Mouse (Mus musculus): ENCODE data around the gene Spaca1. TPM values are rescaled to one million over a fixed set of nuclear protein-coding genes. Genes with fewer than 3 reads are reported as not detected.
"Not testable (repeated sequence)": the region's sequence is repeated elsewhere in the genome, so short reads cannot be mapped to it uniquely, and the experiment has no call there.

Spaca1 gene
- under 1 TPM; 0.26 to 0.30 TPM for total RNA-seq (2021)
- long read RNA-seq, experiment 1, partial matches to known transcripts, result 0 of 2 reads
- long read RNA-seq, experiment 1, other reads (novel, unspliced or antisense), result 1 of 2 reads
- long read RNA-seq, experiment 2, result 0 reads

- DNase-seq, result peak in 1 of 2 experiments; percentile 0
These were observed at the start of gene Spaca1 for GRCm38 (mm10) chr4:34049571-34050255. Gene Spaca1 (minus strand): TSS chr4:34050191.

- not testable (repeated sequence) for DNase-seq
These were observed 37.3 kb upstream of the Spaca1 start for GRCm38 (mm10) chr4:34087286-34087685.

GRCm38 (mm10) chr4:34081064-34081463 is 31.1 kb upstream of the Spaca1 start:
- DNase-seq, result no peak

- no peak for DNase-seq
These were observed 19.0 kb upstream of the Spaca1 start for GRCm38 (mm10) chr4:34069002-34069401.

- no peak for DNase-seq
These were observed 8.3 kb upstream of the Spaca1 start for GRCm38 (mm10) chr4:34058320-34058719.

GRCm38 (mm10) chr4:34026771-34027170 is 23.2 kb downstream of the Spaca1 start:
- peak in 1 of 2 experiments; percentile 39 for DNase-seq

- no peak for DNase-seq
These were observed 28.5 kb downstream of the Spaca1 start for GRCm38 (mm10) chr4:34021456-34021855.

- no peak for DNase-seq
These were observed 53.6 kb downstream of the Spaca1 start for GRCm38 (mm10) chr4:33996382-33996781.

GRCm38 (mm10) chr4:33992687-33993086 is 57.3 kb downstream of the Spaca1 start:
- no peak for DNase-seq

GRCm38 (mm10) chr4:33988466-33989089 is 61.4 kb downstream of the Spaca1 start:
- no peak for DNase-seq

Other genes with a start within 250 kb of the Spaca1 start
- gene Cnr1, start 125.6 kb downstream of the Spaca1 start, total RNA-seq (2021), result 10 to 100 TPM; 29.9 to 36.8 TPM